Mouse (Mus musculus): ENCODE results near the gene Ntng2.

Gene Ntng2

GRCm38 (mm10) chr2:29186209-29186608 is 66.6 kb downstream of the Ntng2 start:
- DNase-seq: no peak

DNA sequence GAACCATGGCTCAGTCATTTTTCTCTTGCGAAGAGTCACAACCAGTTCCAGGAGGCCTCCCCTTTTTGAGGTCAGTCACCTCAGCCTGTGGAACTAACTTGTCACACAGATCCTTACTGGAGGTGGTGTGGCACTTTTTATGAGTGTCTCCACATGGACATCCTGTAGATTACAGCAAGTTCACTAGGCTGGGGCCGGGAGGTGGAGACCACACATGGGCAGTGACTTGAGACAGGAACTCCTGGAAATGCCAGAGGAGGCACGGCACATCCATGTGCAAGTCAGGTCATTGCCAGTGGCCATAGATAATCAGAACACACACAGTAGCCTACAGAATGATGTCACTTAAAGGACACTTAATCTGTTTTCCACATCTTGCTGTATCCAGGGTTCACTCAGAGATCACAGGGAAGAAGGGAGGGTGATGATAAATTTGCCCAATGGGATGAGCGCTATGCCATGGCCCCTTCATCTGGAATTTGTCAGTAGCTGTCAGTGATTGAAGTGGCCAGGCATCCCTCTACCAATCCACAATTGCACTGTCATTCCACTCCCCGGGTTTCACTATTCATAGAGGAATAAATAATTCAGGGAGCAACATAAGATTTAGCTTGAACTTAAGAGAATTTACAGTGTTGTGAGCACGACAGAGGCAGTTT is 69.4 kb downstream of the Ntng2 start:
- DNase-seq: peak; percentile 14

- no peak for DNase-seq
Observed at GRCm38 (mm10) chr2:29181111-29181510, 71.7 kb downstream of the Ntng2 start.

DNA sequence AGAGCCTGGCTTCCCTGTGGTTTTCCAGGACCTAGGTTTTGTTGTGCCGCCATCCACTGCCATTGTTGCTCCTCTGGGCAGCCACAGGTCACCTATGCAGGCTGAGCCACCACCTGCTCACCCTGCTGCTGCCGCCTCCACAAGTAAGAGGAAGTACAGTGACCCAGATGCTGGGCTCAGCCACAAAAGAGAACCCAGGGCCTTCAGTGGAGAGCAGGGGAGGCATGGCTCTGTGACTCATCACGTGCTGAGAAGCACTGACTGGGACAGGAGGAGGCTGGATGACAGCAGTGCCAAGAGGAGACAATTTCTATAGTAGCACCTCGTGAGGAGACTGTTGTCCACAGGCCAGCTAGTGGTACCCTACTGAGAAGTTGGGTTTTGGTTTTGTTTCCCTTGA is 73.0 kb downstream of the Ntng2 start:
- DNase-seq: no peak

- DNase-seq: no peak
Observed at GRCm38 (mm10) chr2:29174887-29175286, 77.9 kb downstream of the Ntng2 start.

- DNase-seq: no peak
Observed at GRCm38 (mm10) chr2:29168067-29168466, 84.7 kb downstream of the Ntng2 start.

DNA sequence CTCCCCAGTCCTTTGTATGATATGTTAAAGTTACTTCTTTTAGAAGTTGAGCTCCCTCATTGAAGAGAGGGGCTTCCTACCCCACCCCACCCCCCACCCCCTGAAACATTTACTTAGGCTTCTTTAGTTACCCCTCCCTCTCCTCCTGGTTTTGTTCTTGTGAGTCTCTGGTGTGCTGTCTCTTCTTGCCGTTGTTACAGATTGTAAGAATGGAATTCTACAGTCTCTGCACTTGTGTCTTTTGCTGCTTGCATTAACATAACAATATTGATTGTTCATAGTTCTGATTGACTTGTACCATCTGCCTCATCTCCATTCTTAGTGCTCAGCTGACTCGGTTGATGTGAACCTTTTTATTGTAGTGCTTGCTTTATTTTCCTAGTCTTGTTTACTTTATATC is 100.9 kb downstream of the Ntng2 start:
- DNase-seq: no peak

Data from embryo, embryonic 11 days (tissue).